Mouse (Mus musculus) myocyte (in vitro differentiated cells): ENCODE measurements around the gene Nadsyn1.
A peak's percentile ranks its signal among the peaks of the same experiment; 100 is the strongest.

Source experiments
- MAX ChIP-seq: IDR thresholded peaks from one replicate; pipeline ENCODE4 v1.6.1; 2011; ENCODE audit warnings: low read depth, mild to moderate bottlenecking, control low read depth
- POLR2A ChIP-seq: IDR thresholded peaks from one replicate; pipeline ENCODE4 v1.6.1; 2011; ENCODE audit warnings: low read depth, mild to moderate bottlenecking, control low read depth, moderate library complexity; ENCODE audit not compliant: insufficient read length
- POLR2AphosphoS2 ChIP-seq: IDR thresholded peaks from one replicate; pipeline ENCODE4 v1.6.1; 2011; ENCODE audit warnings: low read depth, control low read depth; ENCODE audit not compliant: insufficient read length
- TCF12 ChIP-seq: IDR thresholded peaks from one replicate; pipeline ENCODE4 v1.6.1; 2011; ENCODE audit warnings: mild to moderate bottlenecking, control low read depth; ENCODE audit not compliant: poor library complexity, insufficient read depth, severe bottlenecking
- USF1 ChIP-seq: IDR thresholded peaks from one replicate; pipeline ENCODE4 v1.6.1; 2011; ENCODE audit warnings: low read depth, mild to moderate bottlenecking, control low read depth, moderate library complexity

DNA sequence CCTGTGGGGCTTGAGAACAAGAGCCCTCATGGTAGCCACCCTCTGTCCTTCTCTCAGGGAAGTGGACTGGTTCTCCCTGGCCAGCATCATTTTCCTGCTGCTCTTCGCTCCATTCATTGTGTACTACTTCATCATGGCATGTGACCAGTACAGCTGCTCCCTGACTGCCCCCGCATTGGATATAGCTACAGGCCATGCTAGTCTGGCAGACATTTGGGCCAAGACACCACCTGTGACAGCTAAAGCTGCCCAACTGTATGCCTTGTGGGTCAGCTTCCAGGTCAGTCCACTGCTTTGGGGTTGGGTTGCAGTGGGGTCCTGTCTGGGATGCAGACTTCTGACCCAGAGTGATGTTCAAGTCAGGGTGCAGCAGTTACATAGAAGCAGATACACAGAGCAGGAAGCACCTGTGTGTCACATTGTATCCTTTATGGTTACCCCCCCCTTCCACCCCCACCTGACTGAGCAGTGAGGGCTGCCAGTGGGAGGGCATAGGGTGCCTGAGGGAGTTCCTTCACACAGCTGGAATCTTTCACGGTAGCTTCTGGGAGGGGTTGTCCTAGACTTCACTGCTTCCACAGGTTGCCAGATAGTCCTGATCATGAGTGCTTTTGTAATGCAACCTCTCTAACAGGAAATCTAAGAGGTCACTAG lies 15.2 kb upstream of the Nadsyn1 start:
- TF ChIP-seq POLR2AphosphoS2 (no peak), POLR2A (peak; percentile 19), TCF12 (peak; percentile 43), MAX (no peak), USF1 (peak; percentile 50)
